Comparison of ENCODE assay signal across 9 mouse cellular contexts in the genomic region with DNA sequence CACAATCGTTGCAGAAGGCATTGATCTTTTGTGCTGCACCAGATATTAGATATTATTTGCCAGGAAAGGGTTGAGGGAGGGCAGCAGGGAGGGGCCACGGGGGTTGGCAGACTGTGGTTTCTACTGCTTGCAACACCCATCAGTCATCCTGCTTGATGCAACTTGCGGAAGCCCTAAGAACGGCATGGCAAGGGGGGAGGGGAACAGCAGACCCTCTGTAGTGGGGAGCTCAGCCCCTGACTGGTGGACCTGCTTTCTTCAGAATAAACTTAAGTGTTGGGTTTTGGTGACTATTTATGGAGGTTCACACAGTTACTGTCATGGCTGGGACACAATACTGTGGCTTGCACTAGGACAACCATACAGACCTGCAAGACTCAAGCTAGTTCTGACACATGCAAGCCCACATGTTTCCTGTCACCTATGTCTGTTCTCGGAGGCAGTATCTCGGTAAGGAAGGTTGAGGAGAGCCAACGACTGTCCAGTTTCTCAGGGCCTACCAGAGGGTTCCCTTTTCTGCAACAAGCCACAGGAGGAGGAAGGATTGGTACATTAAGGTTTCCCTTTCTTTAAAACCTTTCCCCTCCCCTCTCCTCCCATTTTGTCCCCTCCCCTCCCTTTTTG. TPM values are rescaled to one million over a fixed set of nuclear protein-coding genes. Genes with fewer than 3 reads are reported as not detected.
DNase-seq lines count a peak whose midpoint lies in the region; ATAC-seq lines count a peak whose summit lies in the region.
"Had no signal": no experiment of that assay in that cellular context is flagged by ENCODE, and none has a peak within 500 bp of the region (broad histone marks: within the 10 kb centered on the region; RNA-seq: fewer than 3 reads in every experiment).

No protein-coding gene starts in this region.

- WGBS in heart, embryonic 16.5 days = 55% methylated on average over 7 of the region's 7 CpGs
- 63% methylated on average over 7 of the region's 7 CpGs for WGBS in heart, embryonic 12.5 days
- WGBS in intestine, embryonic 16.5 days = 72% methylated on average over 7 of the region's 7 CpGs

- no peaks in the 10 kb centered on the region for H3K27me3 ChIP-seq in heart, embryonic 16.5 days (ENCODE audit: control insufficient read depth, insufficient read depth, low read length)
- H3K27me3 ChIP-seq in heart, embryonic 12.5 days (replicated peaks) = no peaks in the 10 kb centered on the region
- peaks cover 43% of the 10 kb centered on the region for H3K27me3 ChIP-seq in megakaryocyte, embryonic 14.5 days (replicated peaks)
- no peaks in the 10 kb centered on the region for H3K27me3 ChIP-seq in intestine, embryonic 16.5 days (replicated peaks; ENCODE audit: control insufficient read depth, insufficient read depth, low read length)

- H3K4me1 ChIP-seq in heart, embryonic 16.5 days (ENCODE audit: control insufficient read depth, insufficient read depth, low read length) = no peaks in the 10 kb centered on the region
- 0 out of 2 replicates have a peak, but pooled peaks cover 5% of the 10 kb centered on the region for H3K4me1 ChIP-seq in heart, embryonic 12.5 days (replicated peaks)
- H3K4me1 ChIP-seq in megakaryocyte, embryonic 14.5 days = peaks cover 19% of the 10 kb centered on the region
- no peaks in the 10 kb centered on the region for H3K4me1 ChIP-seq in intestine, embryonic 16.5 days (ENCODE audit: control insufficient read depth, insufficient read depth, low read length)
- H3K4me1 ChIP-seq: midbrain, embryonic 10.5 days had no signal

- H3K36me3 ChIP-seq in heart, embryonic 16.5 days (ENCODE audit: control insufficient read depth, insufficient read depth) = no peaks in the 10 kb centered on the region
- no peaks in the 10 kb centered on the region for H3K36me3 ChIP-seq in heart, embryonic 12.5 days
- no peaks in the 10 kb centered on the region for H3K36me3 ChIP-seq in megakaryocyte, embryonic 14.5 days (replicated peaks; ENCODE audit: low read length)
- no peaks in the 10 kb centered on the region for H3K36me3 ChIP-seq in intestine, embryonic 16.5 days (ENCODE audit: control insufficient read depth, insufficient read depth, low read length)
- H3K36me3 ChIP-seq: midbrain, embryonic 10.5 days had no signal

- H3K9me3 ChIP-seq in heart, embryonic 16.5 days (replicated peaks; ENCODE audit: control insufficient read depth, low read length) = no peaks in the 10 kb centered on the region
- no peaks in the 10 kb centered on the region for H3K9me3 ChIP-seq in heart, embryonic 12.5 days (replicated peaks)
- H3K9me3 ChIP-seq in megakaryocyte, embryonic 14.5 days = no peaks in the 10 kb centered on the region
- H3K9me3 ChIP-seq in intestine, embryonic 16.5 days (ENCODE audit: control insufficient read depth, low read length) = no peaks in the 10 kb centered on the region
- H3K9me3 ChIP-seq: midbrain, embryonic 10.5 days had no signal

- H3K4me2 ChIP-seq in heart, embryonic 16.5 days (ENCODE audit: low read depth, low read length) = peak overlapping the region; percentile 16
- H3K4me2 ChIP-seq in heart, embryonic 12.5 days = no peak overlapping the region
- no peak overlapping the region for H3K4me2 ChIP-seq in intestine, embryonic 16.5 days (ENCODE audit: low read depth, low read length)

- no peak overlapping the region for H3K4me3 ChIP-seq in heart, embryonic 16.5 days (ENCODE audit: low read length)
- no peak overlapping the region for H3K4me3 ChIP-seq in heart, embryonic 12.5 days
- H3K4me3 ChIP-seq in megakaryocyte, embryonic 14.5 days (replicated peaks) = peak overlapping the region; percentile 62
- no peak overlapping the region for H3K4me3 ChIP-seq in intestine, embryonic 16.5 days (ENCODE audit: low read length)
- H3K4me3 ChIP-seq: midbrain, embryonic 10.5 days had no signal

- no peak overlapping the region for H3K9ac ChIP-seq in heart, embryonic 16.5 days (ENCODE audit: low read length)
- no peak overlapping the region for H3K9ac ChIP-seq in heart, embryonic 12.5 days
- no peak overlapping the region for H3K9ac ChIP-seq in intestine, embryonic 16.5 days (ENCODE audit: low read depth, low read length)

- no peak; the same call in 1 of the 2 replicates for ATAC-seq in heart, embryonic 16.5 days (replicated peaks; ENCODE audit: extremely low read depth, insufficient read depth, low FRiP score)
- no peak for ATAC-seq in heart, embryonic 12.5 days (ENCODE audit: insufficient number of reproducible peaks, low FRiP score)
- ATAC-seq in intestine, embryonic 16.5 days = no peak

- DNase-seq in liver = peak; percentile 27
- peak; percentile 58 to 63 for DNase-seq in thymus, postnatal 10 days (ENCODE audit: low spot score in 2 of 2)
- no peak for DNase-seq in layer of hippocampus, postnatal 25 days (ENCODE audit: extremely low spot score in 1 of 2, low spot score in 1 of 2)
- no peak for DNase-seq in layer of hippocampus, postnatal 14 days (ENCODE audit: low spot score in 2 of 2)

- H3K27ac ChIP-seq in heart, embryonic 16.5 days (ENCODE audit: low read length) = peak overlapping the region; percentile 10; the same call in 1 of the 2 replicates
- H3K27ac ChIP-seq in heart, embryonic 12.5 days (ENCODE audit: poor library complexity, severe bottlenecking) = no peak overlapping the region
- no peak overlapping the region for H3K27ac ChIP-seq in intestine, embryonic 16.5 days (ENCODE audit: low read length)
- H3K27ac ChIP-seq: midbrain, embryonic 10.5 days had no signal

RNA-seq across cellular contexts. Expression of a gene that starts 53.6 kb away (rescaled TPM):
- 1.9 and 2.0 TPM in 2 replicates for polyA plus RNA-seq in heart, embryonic 16.5 days (2015; fragmentation: Nextera tagmentation; extraction: Ambion mirVana)
- 1.5 TPM in 2 replicates for polyA plus RNA-seq in heart, embryonic 12.5 days (2016; fragmentation: Nextera tagmentation; extraction: Ambion mirVana)
- polyA plus RNA-seq in megakaryocyte, embryonic 14.5 days (2012; ENCODE audit: insufficient read depth, low replicate concordance) = 0.11 TPM in 1 of 2 replicates, not detected in the other
- 1 to 10 TPM in 1 of 2 experiments, under 1 TPM in 1; 0.99 to 1.0 TPM for total RNA-seq in layer of hippocampus, postnatal 25 days (2021)
- 0.45 and 0.58 TPM in 2 replicates for polyA plus RNA-seq in intestine, embryonic 16.5 days (2015; fragmentation: Nextera tagmentation; extraction: Ambion mirVana)
- total RNA-seq in layer of hippocampus, postnatal 14 days (2021) = 1 to 10 TPM; 1.2 to 1.4 TPM

Comparison
In these comparisons a context has a peak if more than half of its experiments do, and no peak if none do; other contexts are left out.
1. DNase-seq: peak in liver (single experiment) and thymus, postnatal 10 days (2 of 2); none in layer of hippocampus, postnatal 25 days (0 of 2) and layer of hippocampus, postnatal 14 days (0 of 2).